Mouse (Mus musculus): ENCODE measurements around the gene Dnajc7. TPM values are rescaled to one million over a fixed set of nuclear protein-coding genes. Genes with fewer than 3 reads are reported as not detected.
"Not testable (repeated sequence)": the region's sequence is repeated elsewhere in the genome, so short reads cannot be mapped to it uniquely, and the experiment has no call there.

Gene Dnajc7
- polyA plus RNA-seq, 1 experiment: 246 TPM

GRCm38 (mm10) chr11:100561748-100562147 is 58.2 kb downstream of the Dnajc7 start:
- Histone ChIP-seq H3K27ac (replicated peaks; ENCODE audit: low read depth, low read length) (no peak overlapping the region), H3K4me1 (ENCODE audit: control insufficient read depth, insufficient read depth, insufficient read length, low read length) (no peaks in the 10 kb centered on the region), H3K4me3 (ENCODE audit: insufficient read depth, low read depth, low read length) (no peak overlapping the region)

GRCm38 (mm10) chr11:100559476-100559875 is 60.5 kb downstream of the Dnajc7 start:
- H3K27ac ChIP-seq (replicated peaks; ENCODE audit: low read depth, low read length): no peak overlapping the region
- no peak overlapping the region for H3K4me3 ChIP-seq (ENCODE audit: insufficient read depth, low read depth, low read length)
- no peaks in the 10 kb centered on the region for H3K4me1 ChIP-seq (ENCODE audit: control insufficient read depth, insufficient read depth, insufficient read length, low read length)

GRCm38 (mm10) chr11:100557563-100557962 is 62.4 kb downstream of the Dnajc7 start:
- peaks cover 5% of the 10 kb centered on the region for H3K4me1 ChIP-seq (ENCODE audit: control insufficient read depth, insufficient read depth, insufficient read length, low read length)
- H3K27ac ChIP-seq (replicated peaks; ENCODE audit: low read depth, low read length): no peak overlapping the region
- no peak overlapping the region for H3K4me3 ChIP-seq (ENCODE audit: insufficient read depth, low read depth, low read length)

- Histone ChIP-seq H3K27ac (replicated peaks; ENCODE audit: low read depth, low read length) (no peak overlapping the region), H3K4me3 (ENCODE audit: insufficient read depth, low read depth, low read length) (no peak overlapping the region), H3K4me1 (ENCODE audit: control insufficient read depth, insufficient read depth, insufficient read length, low read length) (peaks cover 9% of the 10 kb centered on the region)
Measured at GRCm38 (mm10) chr11:100555583-100555982, 64.4 kb downstream of the Dnajc7 start.

GRCm38 (mm10) chr11:100552842-100553241 is 67.1 kb downstream of the Dnajc7 start:
- peaks cover 9% of the 10 kb centered on the region for H3K4me1 ChIP-seq (ENCODE audit: control insufficient read depth, insufficient read depth, insufficient read length, low read length)
- no peak overlapping the region for H3K27ac ChIP-seq (replicated peaks; ENCODE audit: low read depth, low read length)
- H3K4me3 ChIP-seq (ENCODE audit: insufficient read depth, low read depth, low read length): no peak overlapping the region

GRCm38 (mm10) chr11:100550101-100550500 is 69.9 kb downstream of the Dnajc7 start:
- no peak overlapping the region for H3K4me3 ChIP-seq (ENCODE audit: insufficient read depth, low read depth, low read length)
- H3K27ac ChIP-seq (replicated peaks; ENCODE audit: low read depth, low read length): no peak overlapping the region
- H3K4me1 ChIP-seq (ENCODE audit: control insufficient read depth, insufficient read depth, insufficient read length, low read length): peaks cover 14% of the 10 kb centered on the region

- no peak overlapping the region for H3K4me3 ChIP-seq (ENCODE audit: insufficient read depth, low read depth, low read length)
- H3K4me1 ChIP-seq (ENCODE audit: control insufficient read depth, insufficient read depth, insufficient read length, low read length): peaks cover 18% of the 10 kb centered on the region
- H3K27ac ChIP-seq (replicated peaks; ENCODE audit: low read depth, low read length): no peak overlapping the region
Measured at GRCm38 (mm10) chr11:100549466-100549865, 70.5 kb downstream of the Dnajc7 start.

- H3K4me1 ChIP-seq (ENCODE audit: control insufficient read depth, insufficient read depth, insufficient read length, low read length): peaks cover 14% of the 10 kb centered on the region
- no peak overlapping the region for H3K4me3 ChIP-seq (ENCODE audit: insufficient read depth, low read depth, low read length)
- no peak overlapping the region for H3K27ac ChIP-seq (replicated peaks; ENCODE audit: low read depth, low read length)
Measured at GRCm38 (mm10) chr11:100548141-100548540, 71.8 kb downstream of the Dnajc7 start.

- Histone ChIP-seq H3K4me3 (ENCODE audit: insufficient read depth, low read depth, low read length) (no peak overlapping the region), H3K27ac (replicated peaks; ENCODE audit: low read depth, low read length) (0 out of 2 replicates have a peak overlapping the region, but pooled peaks have one; percentile 35), H3K4me1 (ENCODE audit: control insufficient read depth, insufficient read depth, insufficient read length, low read length) (peaks cover 11% of the 10 kb centered on the region)
Measured at GRCm38 (mm10) chr11:100546955-100547354, 73.0 kb downstream of the Dnajc7 start.

GRCm38 (mm10) chr11:100545746-100546085 is 74.3 kb downstream of the Dnajc7 start:
- H3K4me3 ChIP-seq (ENCODE audit: insufficient read depth, low read depth, low read length): peak overlapping the region; percentile 59
- peak overlapping the region; percentile 22 for H3K27ac ChIP-seq (replicated peaks; ENCODE audit: low read depth, low read length)
- peaks cover 8% of the 10 kb centered on the region for H3K4me1 ChIP-seq (ENCODE audit: control insufficient read depth, insufficient read depth, insufficient read length, low read length)

- Histone ChIP-seq H3K4me1 (ENCODE audit: control insufficient read depth, insufficient read depth, insufficient read length, low read length) (peaks cover 8% of the 10 kb centered on the region), H3K4me3 (ENCODE audit: insufficient read depth, low read depth, low read length) (peak within 1 kb of the TSS; percentile 59), H3K27ac (replicated peaks; ENCODE audit: low read depth, low read length) (peak within 1 kb of the TSS; percentile 22)
Measured at GRCm38 (mm10) chr11:100544832-100545745, 74.9 kb downstream of the Dnajc7 start, which contains the start of gene Ttc25. Gene Ttc25, plus strand, starts transcription at chr11:100545607.

GRCm38 (mm10) chr11:100541577-100541976 is 78.4 kb downstream of the Dnajc7 start:
- Histone ChIP-seq H3K27ac (replicated peaks; ENCODE audit: low read depth, low read length) (no peak overlapping the region), H3K4me1 (ENCODE audit: control insufficient read depth, insufficient read depth, insufficient read length, low read length) (peaks cover 8% of the 10 kb centered on the region), H3K4me3 (ENCODE audit: insufficient read depth, low read depth, low read length) (no peak overlapping the region)

GRCm38 (mm10) chr11:100540966-100541365 is 79.0 kb downstream of the Dnajc7 start:
- Histone ChIP-seq H3K4me1 (ENCODE audit: control insufficient read depth, insufficient read depth, insufficient read length, low read length) (peaks cover 5% of the 10 kb centered on the region), H3K27ac (replicated peaks; ENCODE audit: low read depth, low read length) (no peak overlapping the region), H3K4me3 (ENCODE audit: insufficient read depth, low read depth, low read length) (no peak overlapping the region)

GRCm38 (mm10) chr11:100536466-100536865 is 83.5 kb downstream of the Dnajc7 start:
- H3K4me1 ChIP-seq (ENCODE audit: control insufficient read depth, insufficient read depth, insufficient read length, low read length): no peaks in the 10 kb centered on the region
- no peak overlapping the region for H3K4me3 ChIP-seq (ENCODE audit: insufficient read depth, low read depth, low read length)
- no peak overlapping the region for H3K27ac ChIP-seq (replicated peaks; ENCODE audit: low read depth, low read length)

- Histone ChIP-seq H3K27ac (replicated peaks; ENCODE audit: low read depth, low read length) (no peak overlapping the region), H3K4me3 (ENCODE audit: insufficient read depth, low read depth, low read length) (no peak overlapping the region)
Measured at GRCm38 (mm10) chr11:100535996-100536395, 84.0 kb downstream of the Dnajc7 start.

GRCm38 (mm10) chr11:100534821-100535220 is 85.1 kb downstream of the Dnajc7 start:
- H3K4me1 ChIP-seq (ENCODE audit: control insufficient read depth, insufficient read depth, insufficient read length, low read length); H3K27ac ChIP-seq (replicated peaks; ENCODE audit: low read depth, low read length); H3K4me3 ChIP-seq (ENCODE audit: insufficient read depth, low read depth, low read length): not testable (repeated sequence)

More at GRCm38 (mm10) chr11:100535996-100536395, 84.0 kb downstream of the Dnajc7 start:
- no peaks in the 10 kb centered on the region for H3K4me1 ChIP-seq (ENCODE audit: control insufficient read depth, insufficient read depth, insufficient read length, low read length)
